Mouse (Mus musculus) megakaryocyte, embryonic 14.5 days (primary cell): ENCODE results near the gene Runx3.

Experiments used
- FLI1 ChIP-seq: IDR thresholded peaks from 2 replicates; pipeline ENCODE4 v1.6.1; 2012; ENCODE audit warnings: low read length, inconsistent platforms, mixed read lengths
- GATA1 ChIP-seq: IDR thresholded peaks from 3 replicates; pipeline ENCODE4 v1.6.1; 2012; ENCODE audit warnings: mixed read lengths, low read length, inconsistent platforms, borderline replicate concordance

- no peak for TF ChIP-seq GATA1
- TF ChIP-seq FLI1: no peak
Observed at GRCm38 (mm10) chr4:135171304-135171875, 50.9 kb downstream of the Runx3 start.
